Mouse (Mus musculus): Measurements from ENCODE around the gene Ackr1. TPM values are rescaled to one million over a fixed set of nuclear protein-coding genes. Genes with fewer than 3 reads are reported as not detected.
"Not testable (repeated sequence)": the region's sequence is repeated elsewhere in the genome, so short reads cannot be mapped to it uniquely, and the experiment has no call there.

The Ackr1 gene
- total RNA-seq, 2 experiments from 2014 or later = 64.9 to 73.8 TPM

GRCm38 (mm10) chr1:173302795-173303194 lies 30.8 kb downstream of the Ackr1 start:
- not testable (repeated sequence) for DNase-seq (ENCODE audit: extremely low spot score in 1 of 2, low spot score in 1 of 2)

Other genes with a start within 250 kb of the Ackr1 start
- not detected for gene Olfr1408, start 196.4 kb downstream of the Ackr1 start, total RNA-seq (2021)
- gene Olfr1406, start 143.1 kb downstream of the Ackr1 start, total RNA-seq (2021) = not detected
- not detected for gene Olfr218, start 135.9 kb downstream of the Ackr1 start, total RNA-seq (2021)
- gene Olfr1404, start 121.4 kb downstream of the Ackr1 start, total RNA-seq (2021) = not detected
- gene Fcer1a, start 106.5 kb downstream of the Ackr1 start, total RNA-seq (2021) = not detected
- gene Olfr418, start 67.7 kb downstream of the Ackr1 start, total RNA-seq (2021) = not detected
- not detected for gene Mptx2, start 56.0 kb downstream of the Ackr1 start, total RNA-seq (2021)
- 1 to 10 TPM; 3.2 to 4.6 TPM for gene Aim2, start 17.1 kb upstream of the Ackr1 start, total RNA-seq (2021)
- gene Cadm3, start 33.9 kb upstream of the Ackr1 start, total RNA-seq (2021) = 100 to 1,000 TPM; 362 to 370 TPM
- gene Ifi206, start 157.3 kb upstream of the Ackr1 start, total RNA-seq (2021) = not detected
- not detected for gene Ifi214, start 202.2 kb upstream of the Ackr1 start, total RNA-seq (2021)

Measured in layer of hippocampus, postnatal 25 days (tissue).